Mouse (Mus musculus) myocyte (in vitro differentiated cells): ENCODE measurements at regions not wholly inside any gene's neighbourhood (a gene's known extent, or its start where the extent isn't known, plus 50 kb on each side); places are given as distances from the start of the nearest gene placed in this dataset.

ENCODE experiments used
- E2F4 ChIP-seq: IDR thresholded peaks from one replicate; pipeline ENCODE4 v1.6.1; 2011; ENCODE audit warnings: mild to moderate bottlenecking, control low read depth, moderate library complexity; ENCODE audit not compliant: insufficient read depth
- MYOG ChIP-seq, 3 experiments: IDR thresholded peaks; one replicate each; pipeline ENCODE4 v1.6.1; 2011; ENCODE audit warnings: control low read depth in 2 of 3, low read depth in 2 of 3, mild to moderate bottlenecking in 2 of 3; ENCODE audit not compliant: insufficient read length in 2 of 3, control insufficient read depth in 1 of 3, insufficient read depth in 1 of 3
- POLR2A ChIP-seq: IDR thresholded peaks from one replicate; pipeline ENCODE4 v1.6.1; 2011; ENCODE audit warnings: low read depth, mild to moderate bottlenecking, control low read depth, moderate library complexity; ENCODE audit not compliant: insufficient read length
- POLR2AphosphoS2 ChIP-seq: IDR thresholded peaks from one replicate; pipeline ENCODE4 v1.6.1; 2011; ENCODE audit warnings: low read depth, control low read depth; ENCODE audit not compliant: insufficient read length
- SRF ChIP-seq: IDR thresholded peaks from one replicate; pipeline ENCODE4 v1.6.1; 2011; ENCODE audit warnings: low read depth; ENCODE audit not compliant: control insufficient read depth, insufficient read length
- TCF12 ChIP-seq: IDR thresholded peaks from one replicate; pipeline ENCODE4 v1.6.1; 2011; ENCODE audit warnings: mild to moderate bottlenecking, control low read depth; ENCODE audit not compliant: poor library complexity, insufficient read depth, severe bottlenecking
- TCF3 ChIP-seq: IDR thresholded peaks from one replicate; pipeline ENCODE4 v1.6.1; 2011; ENCODE audit warnings: low read depth, control low read depth; ENCODE audit not compliant: insufficient read length

GRCm38 (mm10) chr15:8797015-8797414, 86.5 kb upstream of the Slc1a3 start:
- TF ChIP-seq POLR2A, result no peak
- no peak for TF ChIP-seq POLR2AphosphoS2
- TF ChIP-seq SRF, result no peak
- no peak for TF ChIP-seq E2F4
- no peak for TF ChIP-seq TCF3
- TF ChIP-seq TCF12, result no peak
- no peak for TF ChIP-seq MYOG (IDR thresholded peaks at IDR 0.05; ENCODE audit: control insufficient read depth in 1 of 3, insufficient read depth in 1 of 3, insufficient read length in 2 of 3, low read depth in 2 of 3)
